In the genomic region with DNA sequence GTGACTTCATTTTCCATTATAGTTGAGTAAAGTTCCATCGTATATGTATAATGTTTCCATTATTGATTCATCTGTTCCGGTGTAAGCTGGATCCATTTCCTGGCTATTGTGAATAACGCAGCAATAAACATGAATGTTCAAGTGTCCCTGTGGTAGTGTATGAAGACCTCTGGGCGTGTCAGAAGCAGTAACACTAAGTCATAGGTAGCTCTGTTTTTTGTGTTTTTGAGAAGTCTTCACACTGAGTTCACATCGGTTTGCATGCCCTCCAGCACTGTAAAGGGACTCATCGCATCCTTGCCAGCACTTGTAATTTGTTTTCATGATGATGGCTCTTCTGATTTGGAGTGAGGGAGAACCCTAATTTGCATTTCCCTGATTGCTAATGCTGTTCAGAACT, we compare ENCODE assay signal across 7 mouse cellular contexts. TPM values are rescaled to one million over a fixed set of nuclear protein-coding genes. Genes with fewer than 3 reads are reported as not detected.
DNase-seq lines count a peak whose midpoint lies in the region; ATAC-seq and TF ChIP-seq lines count a peak whose summit lies in the region.

A gene (minus strand): TSS at position 144 of the 400 bp plus-strand sequence.

- 69% methylated on average over 6 of the region's 6 CpGs for WGBS in lung, adult 2 months
- WGBS in embryonic facial prominence, embryonic 15.5 days, result 76% methylated on average over 6 of the region's 6 CpGs

- no peaks in the 10 kb centered on the region for H3K27me3 ChIP-seq in embryonic facial prominence, embryonic 15.5 days
- H3K27me3 ChIP-seq in myocyte (ENCODE audit: control insufficient read depth, insufficient read depth, insufficient read length), result no peaks in the 10 kb centered on the region

- H3ac ChIP-seq in myocyte (ENCODE audit: control insufficient read depth, insufficient read length), result no peak within 1 kb of the TSS

- TF ChIP-seq POLR2A in lung, adult 2 months (IDR thresholded peaks at IDR 0.05; ENCODE audit: borderline replicate concordance, extremely low read depth, low read depth, low read length), result no peak
- TF ChIP-seq POLR2A in myocyte (IDR thresholded peaks at IDR 0.05; ENCODE audit: insufficient read length, low read depth), result no peak

- H3K4me3 ChIP-seq in lung, adult 2 months (replicated peaks; ENCODE audit: extremely low read depth, low read depth, low read length), result peak within 1 kb of the TSS; percentile 86
- peak within 1 kb of the TSS; percentile 64 for H3K4me3 ChIP-seq in embryonic facial prominence, embryonic 15.5 days (replicated peaks)
- peak within 1 kb of the TSS; percentile 35 for H3K4me3 ChIP-seq in myocyte

- no peaks in the 10 kb centered on the region for H3K9me3 ChIP-seq in embryonic facial prominence, embryonic 15.5 days (replicated peaks)

- H3K27ac ChIP-seq in embryonic facial prominence, embryonic 15.5 days (replicated peaks), result peak within 1 kb of the TSS; percentile 91

- DNase-seq in lung, adult 2 months, result no peak
- no peak for DNase-seq in lung, adult 18-20 months
- no peak for DNase-seq in left cerebral cortex, adult 8-10 months (ENCODE audit: low spot score in 2 of 2)
- no peak for DNase-seq in gastrocnemius, adult 18-20 months (ENCODE audit: low spot score)
- DNase-seq in spleen, postnatal 10 days (ENCODE audit: low spot score in 2 of 2), result no peak

- TF ChIP-seq CTCF in lung, adult 2 months (IDR thresholded peaks at IDR 0.05; ENCODE audit: insufficient read depth, low read length), result no peak

- H3K4me1 ChIP-seq in lung, adult 2 months (ENCODE audit: control insufficient read depth, insufficient read depth, low read length), result peaks cover 2% of the 10 kb centered on the region; the same call in 1 of the 2 replicates
- peaks cover 7% of the 10 kb centered on the region for H3K4me1 ChIP-seq in embryonic facial prominence, embryonic 15.5 days

- H3K79me2 ChIP-seq in myocyte (ENCODE audit: control insufficient read depth, insufficient read depth), result no peaks in the 10 kb centered on the region

- H3K9ac ChIP-seq in embryonic facial prominence, embryonic 15.5 days, result peak within 1 kb of the TSS; percentile 53

- no peak for ATAC-seq in embryonic facial prominence, embryonic 15.5 days (ENCODE audit: insufficient number of reproducible peaks, low FRiP score, low TSS enrichment, low read depth)

- H3K36me3 ChIP-seq in embryonic facial prominence, embryonic 15.5 days, result no peaks in the 10 kb centered on the region
- H3K36me3 ChIP-seq in myocyte (ENCODE audit: control insufficient read depth, insufficient read depth), result no peaks in the 10 kb centered on the region

- H3K4me2 ChIP-seq in embryonic facial prominence, embryonic 15.5 days (replicated peaks), result peak within 1 kb of the TSS; percentile 77
- H3K4me2 ChIP-seq in myocyte (ENCODE audit: low read depth), result peak within 1 kb of the TSS; percentile 96

TF ChIP-seq in myocyte, 11 proteins besides CTCF, POLR2A, EP300 and RAD21:
- TF ChIP-seq REST (IDR thresholded peaks at IDR 0.05; ENCODE audit: insufficient read depth, insufficient read length), result no peak
- TF ChIP-seq USF1 (IDR thresholded peaks at IDR 0.05; ENCODE audit: low read depth), result no peak
- TF ChIP-seq TCF3 (IDR thresholded peaks at IDR 0.05; ENCODE audit: insufficient read length, low read depth), result no peak
- TF ChIP-seq E2F4 (IDR thresholded peaks at IDR 0.05; ENCODE audit: insufficient read depth), result no peak
- no peak for TF ChIP-seq MYOD1 (IDR thresholded peaks at IDR 0.05; ENCODE audit: control insufficient read depth in 1 of 3, insufficient read length in 2 of 3, low read depth in 2 of 3)
- no peak for TF ChIP-seq MAX (IDR thresholded peaks at IDR 0.05; ENCODE audit: low read depth)
- no peak for TF ChIP-seq POLR2AphosphoS2 (IDR thresholded peaks at IDR 0.05; ENCODE audit: insufficient read length, low read depth)
- no peak for TF ChIP-seq CEBPB (IDR thresholded peaks at IDR 0.05; ENCODE audit: insufficient read depth, poor library complexity, severe bottlenecking)
- TF ChIP-seq TCF12 (IDR thresholded peaks at IDR 0.05; ENCODE audit: insufficient read depth, poor library complexity, severe bottlenecking), result no peak
- TF ChIP-seq SRF (IDR thresholded peaks at IDR 0.05; ENCODE audit: control insufficient read depth, insufficient read length, low read depth), result no peak
- no peak for TF ChIP-seq MYOG (IDR thresholded peaks at IDR 0.05; ENCODE audit: control insufficient read depth in 1 of 3, insufficient read depth in 1 of 3, insufficient read length in 2 of 3, low read depth in 2 of 3)
TF ChIP-seq in myocyte: peak in this region for 0.

RNA-seq across cellular contexts. Expression of the gene that starts here (rescaled TPM):
- polyA plus RNA-seq in lung, adult 2 months (2012; rRNA removed), result 0.70 and 1.8 TPM in 2 replicates
- 8.3 and 8.9 TPM in 2 replicates for polyA plus RNA-seq in embryonic facial prominence, embryonic 15.5 days (2015; fragmentation: Nextera tagmentation; extraction: Ambion mirVana)
- total RNA-seq in left cerebral cortex, adult 8-10 months (2022), result 10 to 100 TPM; 15.9 to 18.9 (median 17.4) TPM
- polyA plus RNA-seq in myocyte (2012; fragmentation: generic; extraction: Trizol), result 1.7 TPM
- total RNA-seq in gastrocnemius, adult 18-20 months (2021), result 1 to 10 TPM; 6.8 to 8.7 TPM

Comparison
In these comparisons a context has a peak if more than half of its experiments do, and no peak if none do; other contexts are left out.
1. H3K4me3 ChIP-seq: peak in every context shown above with its lines; median percentile 86 in lung, adult 2 months; 64 in embryonic facial prominence, embryonic 15.5 days; 35 in myocyte.